Mouse (Mus musculus) ES-Bruce4 (cell line): ENCODE data around the gene Gm21860. TPM values are rescaled to one million over a fixed set of nuclear protein-coding genes. Genes with fewer than 3 reads are reported as not detected.
"Not testable (repeated sequence)": the region's sequence is repeated elsewhere in the genome, so short reads cannot be mapped to it uniquely, and the experiment has no call there.

Experiments used
- H3K27ac ChIP-seq: 2 replicates; pipeline ENCODE4 v1.5.1; 2012; ENCODE audit warnings: low read length, inconsistent platforms; ENCODE audit not compliant: insufficient read depth
- H3K27me3 ChIP-seq: 2 replicates; pipeline ENCODE4 v1.6.1; 2012; ENCODE audit warnings: mild to moderate bottlenecking, low read length, inconsistent platforms; ENCODE audit not compliant: control insufficient read depth, poor library complexity, insufficient read depth, severe bottlenecking
- H3K36me3 ChIP-seq: 2 replicates; pipeline ENCODE4 v1.6.1; 2012; ENCODE audit warnings: inconsistent platforms, mild to moderate bottlenecking, low read length, moderate library complexity; ENCODE audit not compliant: control insufficient read depth, poor library complexity, insufficient read depth, severe bottlenecking
- H3K4me1 ChIP-seq: one replicate; pipeline ENCODE4 v1.8.1; 2011; ENCODE audit warnings: low read length; ENCODE audit not compliant: control insufficient read depth, insufficient read depth
- H3K4me3 ChIP-seq: 2 replicates; pipeline ENCODE4 v1.5.1; 2011; ENCODE audit warnings: low read depth, mild to moderate bottlenecking, low read length
- H3K9ac ChIP-seq: 2 replicates; pipeline ENCODE4 v1.6.1; 2012; ENCODE audit warnings: low read depth, mild to moderate bottlenecking, inconsistent platforms; ENCODE audit not compliant: poor library complexity, severe bottlenecking
- H3K9me3 ChIP-seq: replicated peaks from 2 replicates; pipeline ENCODE4 v1.6.1; 2012; ENCODE audit warnings: mild to moderate bottlenecking, low read length, inconsistent platforms; ENCODE audit not compliant: control insufficient read depth, poor library complexity, insufficient read depth, severe bottlenecking
- polyA plus RNA-seq: library from polyadenylated mRNA; stranded (reverse); fragments of >200 nt; gene quantifications from 2 replicates; pipeline ENCODE4 v1.2.4, GENCODE M21; 2011; ENCODE audit warnings: low read depth; ENCODE audit not compliant: missing spikeins, insufficient read depth, insufficient read length

Gene Gm21860
- polyA plus RNA-seq, 1 experiment: not detected

DNA sequence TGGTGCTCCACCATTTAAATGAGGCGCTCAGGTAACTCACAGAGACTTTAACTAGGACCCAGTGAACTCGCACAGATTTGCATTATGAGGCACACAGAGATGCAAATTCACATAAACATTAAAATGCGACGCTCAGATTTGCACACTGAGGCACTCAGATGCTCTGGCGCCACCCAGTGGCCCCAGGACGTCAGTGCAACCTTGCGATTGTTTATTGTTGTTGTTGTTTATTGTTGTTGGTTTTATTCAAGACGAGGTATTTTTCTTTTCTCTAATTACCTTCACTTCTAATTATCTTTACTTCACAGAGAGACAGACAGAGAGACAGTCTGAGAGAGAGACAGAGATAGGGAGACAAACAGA is 20.3 kb downstream of the Gm21860 start:
- Histone ChIP-seq H3K9me3 (peaks cover 63% of the 10 kb centered on the region), H3K27ac (peak overlapping the region; percentile 0; the same call in 1 of the 2 replicates), H3K36me3 (peaks cover 56% of the 10 kb centered on the region)
- not testable (repeated sequence) for H3K27me3 ChIP-seq, H3K4me3 ChIP-seq, H3K9ac ChIP-seq, H3K4me1 ChIP-seq

DNA sequence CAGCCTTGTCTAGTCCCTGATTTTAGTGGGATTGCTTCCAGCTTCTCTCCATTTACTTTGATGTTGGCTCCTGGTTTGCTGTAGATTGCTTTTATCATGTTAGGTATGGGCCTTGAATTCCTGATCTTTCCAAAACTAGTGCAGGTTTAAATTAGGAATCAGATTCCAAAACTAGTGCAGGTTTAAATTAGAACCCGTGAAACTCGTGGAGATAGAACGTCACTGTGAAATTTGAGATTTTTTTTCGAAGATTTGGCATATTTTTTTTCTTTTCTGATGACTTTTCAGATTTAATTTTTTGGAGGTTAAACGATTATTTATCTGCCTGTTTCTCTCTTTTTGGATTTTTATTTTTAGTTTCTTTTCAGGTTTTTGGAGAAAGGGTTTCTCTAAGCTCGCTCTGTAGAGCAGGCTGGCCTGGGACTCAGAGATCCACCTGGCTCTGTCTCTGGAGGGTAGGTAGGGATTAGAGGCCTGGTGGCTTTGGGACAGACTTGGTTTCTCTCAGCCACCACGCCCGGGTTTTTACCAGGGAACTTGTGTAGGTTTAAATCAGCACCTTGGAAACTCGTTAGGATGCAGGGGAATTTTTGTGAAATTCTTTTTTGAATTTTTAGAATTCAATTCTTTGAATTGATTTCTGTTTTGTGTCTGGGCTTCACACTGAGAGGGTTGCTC is 20.8 kb downstream of the Gm21860 start:
- not testable (repeated sequence) for H3K27me3 ChIP-seq, H3K4me3 ChIP-seq, H3K27ac ChIP-seq, H3K4me1 ChIP-seq, H3K9ac ChIP-seq
- peaks cover 58% of the 10 kb centered on the region for H3K9me3 ChIP-seq
- peaks cover 51% of the 10 kb centered on the region for H3K36me3 ChIP-seq

DNA sequence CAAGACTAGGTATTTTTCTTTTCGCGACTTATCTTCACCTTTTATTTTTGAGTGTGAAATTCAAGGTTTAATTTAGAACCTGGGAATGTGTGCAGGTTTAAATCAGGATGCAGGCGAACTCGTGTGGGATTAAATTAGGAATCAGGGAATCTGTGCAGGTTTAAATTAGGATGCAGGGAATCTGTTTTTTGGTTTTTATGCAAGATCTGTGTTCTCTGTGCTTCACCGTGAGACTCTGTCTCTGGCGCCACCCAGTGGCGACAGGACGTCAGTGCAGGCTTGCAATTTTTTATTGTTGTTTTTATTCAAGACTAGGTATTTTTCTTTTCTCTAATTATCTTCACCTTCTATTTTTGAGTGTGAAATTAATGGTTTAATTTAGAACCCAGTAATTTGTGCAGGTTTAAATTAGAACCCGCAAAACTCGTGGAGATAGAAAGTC is 22.5 kb downstream of the Gm21860 start:
- Histone ChIP-seq H3K9me3 (peaks cover 49% of the 10 kb centered on the region), H3K27ac (peak overlapping the region; percentile 55), H3K36me3 (peaks cover 44% of the 10 kb centered on the region)
- H3K27me3 ChIP-seq, H3K9ac ChIP-seq, H3K4me3 ChIP-seq, H3K4me1 ChIP-seq: not testable (repeated sequence)

DNA sequence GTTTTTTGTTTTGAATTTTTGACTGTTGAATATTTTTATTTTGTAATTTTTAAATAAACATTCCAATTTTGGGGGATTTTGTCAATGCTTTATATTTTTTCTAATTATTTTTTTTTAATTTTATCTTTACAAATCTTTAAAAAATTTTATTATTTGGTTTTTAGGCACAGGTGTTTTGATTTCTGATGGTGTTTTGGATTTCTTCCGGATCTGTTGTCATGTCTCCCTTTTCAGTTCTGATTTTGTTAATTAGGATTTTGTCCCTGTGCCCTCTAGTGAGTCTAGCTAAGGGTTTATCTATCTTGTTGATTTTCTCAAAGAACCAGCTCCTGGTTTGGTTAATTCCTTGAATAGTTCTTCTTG is 23.0 kb downstream of the Gm21860 start:
- Histone ChIP-seq H3K27ac (0 out of 2 replicates have a peak overlapping the region, but pooled peaks have one; percentile 74), H3K9me3 (peaks cover 49% of the 10 kb centered on the region), H3K36me3 (peaks cover 48% of the 10 kb centered on the region)
- not testable (repeated sequence) for H3K27me3 ChIP-seq, H3K4me1 ChIP-seq, H3K4me3 ChIP-seq, H3K9ac ChIP-seq

DNA sequence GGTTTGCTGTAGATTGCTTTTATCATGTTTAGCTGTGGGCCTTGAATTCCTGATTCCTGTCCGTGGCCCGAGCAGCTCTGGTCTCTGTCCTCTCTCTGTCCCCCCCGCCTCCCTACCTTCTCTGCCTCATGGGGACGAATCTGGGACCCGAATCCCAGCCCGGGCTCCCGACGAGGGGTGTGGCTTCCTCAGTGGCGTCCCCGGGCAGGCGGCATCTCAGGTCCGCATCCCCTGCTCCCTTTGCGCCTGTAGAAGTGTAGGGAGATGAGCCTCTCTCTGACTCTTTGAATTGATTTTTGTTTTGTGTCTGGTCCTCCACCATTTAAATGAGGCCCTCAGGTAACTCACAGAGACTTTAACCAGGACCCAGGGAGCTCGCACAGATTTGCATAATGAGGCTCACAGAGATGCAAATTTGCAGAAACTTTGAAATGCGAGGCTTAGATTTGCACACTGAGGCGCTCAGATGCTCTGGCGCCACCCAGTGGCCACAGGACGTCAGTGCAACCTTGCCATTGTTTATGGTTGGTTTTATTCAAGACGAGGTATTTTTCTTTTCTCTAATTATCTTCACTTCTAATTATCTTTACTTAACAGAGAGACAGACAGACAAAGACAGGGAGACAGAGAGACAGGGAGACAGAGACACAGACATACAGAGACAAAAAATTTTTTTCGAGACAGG is 23.6 kb downstream of the Gm21860 start:
- peaks cover 47% of the 10 kb centered on the region for H3K9me3 ChIP-seq
- peaks cover 46% of the 10 kb centered on the region for H3K36me3 ChIP-seq
- not testable (repeated sequence) for H3K4me3 ChIP-seq, H3K9ac ChIP-seq, H3K27ac ChIP-seq, H3K4me1 ChIP-seq, H3K27me3 ChIP-seq

DNA sequence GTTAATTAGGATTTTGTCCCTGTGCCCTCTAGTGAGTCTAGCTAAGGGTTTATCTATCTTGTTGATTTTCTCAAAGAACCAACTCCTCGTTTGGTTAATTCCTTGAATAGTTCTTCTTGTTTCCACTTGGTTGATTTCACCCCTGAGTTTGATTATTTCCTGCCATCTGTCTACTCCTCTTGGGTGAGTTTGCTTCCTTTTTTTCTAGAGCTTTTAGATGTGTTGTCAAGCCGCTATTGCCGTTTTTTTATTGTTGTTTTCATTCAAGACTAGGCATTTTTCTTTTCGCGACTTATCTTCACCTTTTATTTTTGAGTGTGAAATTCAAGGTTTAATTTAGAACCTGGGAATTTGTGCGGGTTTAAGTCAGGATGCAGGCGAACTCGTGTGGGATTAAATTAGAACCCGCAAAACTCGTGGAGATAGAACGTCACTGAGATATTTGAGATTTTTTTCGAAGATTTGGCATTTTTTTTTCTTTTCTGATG is 24.8 kb downstream of the Gm21860 start:
- Histone ChIP-seq H3K27ac (0 out of 2 replicates have a peak overlapping the region, but pooled peaks have one; percentile 51), H3K9me3 (peaks cover 50% of the 10 kb centered on the region), H3K36me3 (peaks cover 48% of the 10 kb centered on the region)
- not testable (repeated sequence) for H3K9ac ChIP-seq, H3K4me1 ChIP-seq, H3K4me3 ChIP-seq, H3K27me3 ChIP-seq

DNA sequence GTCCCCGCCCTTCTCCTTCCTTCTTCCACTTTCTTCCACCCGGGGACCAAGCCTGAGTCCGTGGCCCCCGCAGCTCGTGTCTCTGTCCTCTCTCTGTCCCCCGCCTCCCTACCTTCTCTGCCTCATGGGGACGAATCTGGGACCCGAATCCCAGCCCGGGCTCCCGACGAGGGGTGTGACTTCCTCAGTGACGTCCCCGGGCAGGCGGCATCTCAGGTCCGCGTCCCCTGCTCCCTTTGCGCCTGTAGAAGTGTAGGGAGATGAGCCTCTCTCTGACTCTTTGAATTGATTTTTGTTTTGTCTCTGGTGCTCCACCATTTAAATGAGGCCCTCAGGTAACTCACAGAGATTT is 25.7 kb downstream of the Gm21860 start:
- H3K4me1 ChIP-seq: not testable (repeated sequence)

DNA sequence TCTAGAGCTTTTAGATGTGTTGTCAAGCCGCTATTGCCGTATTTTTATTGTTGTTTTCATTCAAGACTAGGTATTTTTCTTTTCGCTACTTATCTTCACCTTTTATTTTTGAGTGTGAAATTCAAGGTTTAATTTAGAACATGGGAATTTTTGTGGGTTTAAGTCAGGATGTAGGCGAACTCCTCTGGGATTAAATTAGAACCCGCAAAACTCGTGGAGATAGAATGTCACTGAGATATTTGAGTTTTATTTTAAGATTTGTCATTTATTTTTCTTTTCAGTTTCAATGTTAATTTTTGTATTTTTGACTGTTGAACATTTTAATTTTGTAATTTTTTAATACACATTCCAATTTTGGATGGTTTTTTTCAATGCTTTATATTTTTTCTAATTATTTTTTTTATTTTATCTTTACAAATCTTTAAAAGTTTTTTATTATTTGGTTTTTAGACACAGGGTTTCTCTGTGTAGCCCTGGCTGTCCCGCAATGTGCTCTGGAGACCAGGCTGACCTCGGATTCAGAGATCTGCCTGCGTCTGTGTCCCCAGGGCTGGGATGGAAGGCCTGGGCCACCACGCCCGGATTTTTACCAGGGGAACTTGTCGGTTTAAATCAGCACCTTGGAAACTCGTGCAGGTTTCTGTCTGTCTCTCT is 26.2 kb downstream of the Gm21860 start:
- H3K4me1 ChIP-seq, H3K9ac ChIP-seq, H3K27me3 ChIP-seq, H3K4me3 ChIP-seq: not testable (repeated sequence)
- Histone ChIP-seq H3K27ac (peak overlapping the region; percentile 89), H3K36me3 (peaks cover 46% of the 10 kb centered on the region), H3K9me3 (peaks cover 45% of the 10 kb centered on the region)

More for the DNA sequence above, 25.7 kb downstream of the Gm21860 start:
- H3K9ac ChIP-seq, H3K27me3 ChIP-seq, H3K4me3 ChIP-seq: not testable (repeated sequence)
- Histone ChIP-seq H3K36me3 (peaks cover 45% of the 10 kb centered on the region), H3K9me3 (peaks cover 48% of the 10 kb centered on the region), H3K27ac (peak overlapping the region; percentile 10; the same call in 1 of the 2 replicates)

DNA sequence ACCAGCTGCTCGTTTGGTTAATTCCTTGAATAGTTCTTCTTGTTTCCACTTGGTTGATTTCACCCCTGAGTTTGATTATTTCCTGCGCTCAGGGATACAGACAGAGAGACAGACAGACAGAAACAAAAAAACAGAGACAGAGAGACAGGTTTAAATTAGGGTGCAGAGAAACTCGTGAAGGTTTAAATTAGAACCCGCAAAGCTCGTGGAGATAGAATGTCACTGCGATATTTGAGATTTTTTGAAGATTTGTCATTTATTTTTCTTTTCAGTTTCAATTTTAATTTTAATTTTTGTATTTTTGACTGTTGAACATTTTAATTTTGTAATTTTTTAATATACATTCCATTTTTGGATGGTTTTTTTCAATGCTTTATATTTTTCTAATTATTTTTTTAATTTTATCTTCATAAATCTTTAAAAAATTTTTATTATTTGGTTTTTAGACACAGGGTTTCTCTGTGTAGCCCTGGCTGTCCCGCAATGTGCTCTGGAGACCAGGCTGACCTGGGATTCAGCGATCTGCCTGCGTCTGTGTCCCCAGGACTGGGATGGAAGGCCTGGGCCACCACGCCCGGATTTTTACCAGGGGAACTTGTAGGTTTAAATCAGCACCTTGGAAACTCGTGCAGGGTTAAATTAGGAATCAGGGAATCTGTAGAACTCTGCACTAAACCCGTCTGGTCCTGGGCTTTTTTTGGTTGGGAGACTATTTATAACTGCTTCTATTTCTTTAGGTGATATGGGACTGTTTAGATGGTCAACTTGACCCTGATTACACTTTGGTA is 27.3 kb downstream of the Gm21860 start:
- 0 out of 2 replicates have a peak overlapping the region, but pooled peaks have one; percentile 44 for H3K9ac ChIP-seq
- H3K27ac ChIP-seq: peak overlapping the region; percentile 95
- H3K27me3 ChIP-seq, H3K4me1 ChIP-seq, H3K4me3 ChIP-seq: not testable (repeated sequence)
- H3K9me3 ChIP-seq: peaks cover 39% of the 10 kb centered on the region
- H3K36me3 ChIP-seq: peaks cover 43% of the 10 kb centered on the region
